Mouse (Mus musculus) olfactory bulb, adult 2 months (tissue): Measurements from ENCODE around the gene Gm9837. TPM values are rescaled to one million over a fixed set of nuclear protein-coding genes. Genes with fewer than 3 reads are reported as not detected.

Experiments
- H3K27ac ChIP-seq: fragments of 200-500 bp; 2 replicates; pipeline ENCODE4 v1.5.1; 2012; ENCODE audit warnings: low read depth, low read length; ENCODE audit not compliant: insufficient read depth
- H3K4me1 ChIP-seq: fragments of 200-500 bp; 2 replicates; pipeline ENCODE4 v1.6.1; 2012; ENCODE audit warnings: low read length; ENCODE audit not compliant: control insufficient read depth, insufficient read depth
- H3K4me3 ChIP-seq: fragments of 200-500 bp; 2 replicates; pipeline ENCODE4 v1.5.1; 2012; ENCODE audit warnings: mild to moderate bottlenecking, low read depth, low read length, moderate library complexity; ENCODE audit not compliant: insufficient read depth
- CTCF ChIP-seq: fragments of 200-500 bp; IDR thresholded peaks from 2 replicates; pipeline ENCODE4 v1.5.1; 2012; ENCODE audit warnings: low read depth, mild to moderate bottlenecking, low read length, moderate library complexity; ENCODE audit not compliant: insufficient read depth
- POLR2A ChIP-seq: fragments of 200-500 bp; IDR thresholded peaks from 2 replicates; pipeline ENCODE4 v1.6.1; 2012; ENCODE audit warnings: mild to moderate bottlenecking, low read depth, low read length, moderate library complexity; ENCODE audit not compliant: insufficient read depth
- WGBS: fragments of 180-500 bp; shearing (Covaris S2); methylation state at CpG from one replicate; pipeline ENCODE4 v1.1.7; 2018; 5-methylcytosine and 5-hydroxymethylcytosine counted together
- polyA plus RNA-seq: library from polyadenylated mRNA; stranded (reverse); fragments of >200 nt; gene quantifications from 2 replicates; pipeline ENCODE4 v1.2.4, GENCODE M21; 2012; ENCODE audit warnings: low replicate concordance; ENCODE audit not compliant: missing spikeins, insufficient read depth, insufficient read length

The Gm9837 gene
- polyA plus RNA-seq, 1 experiment, result not detected

- no peak overlapping the region for H3K27ac ChIP-seq
- H3K4me3 ChIP-seq, result no peak overlapping the region
- H3K4me1 ChIP-seq, result peaks cover 17% of the 10 kb centered on the region
- TF ChIP-seq POLR2A, result no peak
- TF ChIP-seq CTCF, result no peak
- WGBS, result 88% methylated on average over 3 of the region's 3 CpGs
Observed at GRCm38 (mm10) chr11:53460192-53460591, 10.1 kb downstream of the Gm9837 start.

- Histone ChIP-seq H3K27ac (no peak overlapping the region), H3K4me1 (peaks cover 16% of the 10 kb centered on the region), H3K4me3 (no peak overlapping the region)
- TF ChIP-seq CTCF, result no peak
- no peak for TF ChIP-seq POLR2A
- WGBS, result 80% methylated on average over 3 of the region's 3 CpGs
Observed at GRCm38 (mm10) chr11:53458996-53459395, 11.3 kb downstream of the Gm9837 start.

DNA sequence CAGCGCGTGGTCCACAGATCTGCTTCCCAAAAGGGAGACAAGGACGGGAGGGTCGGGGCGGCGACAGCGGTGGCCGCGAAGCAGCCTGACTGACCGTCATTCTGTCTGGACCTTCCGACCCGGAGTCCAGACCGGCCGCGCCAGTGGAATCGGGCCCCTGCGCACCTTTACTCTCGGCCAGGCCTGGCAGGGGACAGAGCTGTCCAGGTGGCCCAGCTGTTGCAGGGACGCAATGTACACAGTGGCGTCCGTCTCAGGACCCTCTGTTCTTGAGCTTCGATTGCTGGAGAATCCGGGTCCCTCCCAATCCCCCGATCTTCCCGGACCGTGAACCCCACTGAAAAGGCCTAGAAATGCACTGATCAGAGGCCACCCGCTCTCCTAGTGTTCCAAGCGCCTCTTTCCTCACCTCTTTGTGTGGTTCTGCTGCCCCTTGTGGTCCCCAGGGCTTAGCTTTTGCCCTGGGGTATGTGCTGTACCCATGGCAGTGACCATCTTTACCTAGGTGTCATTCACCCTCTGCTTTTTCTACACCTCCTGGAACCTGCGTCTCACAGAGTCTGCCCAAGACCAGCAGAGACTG lies 12.8 kb downstream of the Gm9837 start:
- 22% methylated on average over 29 of the region's 29 CpGs for WGBS
- TF ChIP-seq POLR2A (no peak), CTCF (no peak)
- Histone ChIP-seq H3K4me3 (peak overlapping the region; percentile 46), H3K27ac (no peak overlapping the region), H3K4me1 (peaks cover 6% of the 10 kb centered on the region)

DNA sequence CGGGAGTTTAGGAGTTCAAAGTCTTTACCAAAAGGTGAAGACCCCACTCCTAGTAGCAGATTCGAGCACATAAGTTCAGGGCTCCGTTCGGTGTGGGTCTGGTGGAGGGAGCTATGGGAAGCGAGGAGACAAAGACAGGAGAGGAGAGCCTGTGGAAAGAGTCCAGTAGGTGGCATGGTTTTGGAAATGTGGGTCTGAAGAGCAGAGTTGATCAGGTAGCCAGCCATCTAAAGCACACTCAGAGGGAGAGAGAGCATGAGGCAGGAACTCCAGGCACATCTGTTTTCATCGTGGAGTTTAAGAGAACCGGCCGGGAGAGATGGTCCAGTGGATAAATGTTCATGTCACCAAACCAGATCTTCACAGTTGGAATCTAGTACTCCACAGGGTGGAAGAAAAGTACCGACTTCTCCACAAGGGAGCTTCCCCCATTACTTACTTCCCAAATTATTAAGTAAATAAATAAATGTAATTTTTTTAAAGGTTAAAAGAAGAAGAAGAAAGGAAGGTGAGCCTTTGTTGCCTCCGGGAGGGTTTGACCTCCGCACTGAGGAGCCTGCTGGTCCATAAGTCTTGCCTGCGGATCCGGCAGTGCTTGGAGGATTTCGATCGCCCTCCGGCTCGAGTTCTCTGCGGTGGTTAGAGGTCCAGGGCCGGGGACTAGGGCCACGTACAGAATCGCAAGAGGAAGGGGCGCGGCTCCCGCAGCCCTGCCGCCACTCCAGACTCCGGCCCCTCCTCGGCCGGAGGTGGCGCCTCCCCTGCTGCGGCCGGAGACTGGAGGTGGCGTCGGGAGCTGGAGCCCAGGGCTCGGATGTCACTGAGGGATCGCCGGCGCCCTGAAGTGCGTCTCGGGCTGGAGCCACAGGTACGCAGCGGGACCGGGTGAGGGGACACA lies 13.6 kb downstream of the Gm9837 start, which contains the start of the genes Gm10447 and Shroom1:
Gene Gm10447 (minus strand): TSS at position 637 of the 898 bp plus-strand sequence.
Gene Shroom1 (plus strand): TSS at position 732 of the 898 bp plus-strand sequence.
- no peak for TF ChIP-seq CTCF
- Histone ChIP-seq H3K4me1 (peaks cover 6% of the 10 kb centered on the region), H3K27ac (no peak within 1 kb of the TSS), H3K4me3 (peak within 1 kb of the TSS; percentile 46)
- 6% methylated on average over 42 of the region's 42 CpGs for WGBS

GRCm38 (mm10) chr11:53453031-53453430 lies 17.2 kb downstream of the Gm9837 start:
- TF ChIP-seq POLR2A (no peak), CTCF (no peak)
- Histone ChIP-seq H3K4me1 (peaks cover 6% of the 10 kb centered on the region), H3K27ac (no peak overlapping the region), H3K4me3 (no peak overlapping the region)
- WGBS, result 94% methylated on average over 5 of the region's 5 CpGs

- TF ChIP-seq POLR2A, result no peak
- no peak for TF ChIP-seq CTCF
- Histone ChIP-seq H3K4me3 (no peak overlapping the region), H3K27ac (no peak overlapping the region), H3K4me1 (peaks cover 6% of the 10 kb centered on the region)
- WGBS, result 96% methylated on average over 9 of the region's 9 CpGs
Observed at GRCm38 (mm10) chr11:53452396-53452795, 17.9 kb downstream of the Gm9837 start.

DNA sequence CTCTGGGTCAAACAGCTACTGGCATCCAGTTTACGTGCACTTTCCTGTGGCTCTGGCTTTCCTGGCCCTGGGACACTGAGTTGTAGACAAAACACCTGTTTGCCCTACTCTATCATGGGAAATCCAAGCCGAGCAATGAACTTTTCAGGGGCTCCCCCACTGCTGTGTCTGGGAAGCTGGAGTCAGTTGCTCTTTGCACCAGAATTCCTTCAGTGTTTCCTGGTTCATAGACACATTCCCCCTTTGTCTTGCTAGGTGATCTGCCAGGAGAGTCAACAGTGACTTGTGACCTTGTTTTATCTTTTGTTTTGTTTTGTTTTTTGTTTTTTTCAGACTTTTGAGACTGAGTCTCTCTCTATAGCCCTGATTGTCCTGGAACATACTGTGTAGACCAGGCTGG lies 18.9 kb downstream of the Gm9837 start:
- WGBS, result 94% methylated on average over 2 of the region's 2 CpGs
- Histone ChIP-seq H3K4me3 (no peak overlapping the region), H3K27ac (no peak overlapping the region), H3K4me1 (no peaks in the 10 kb centered on the region; the same call in 1 of the 2 replicates)
- TF ChIP-seq POLR2A (no peak), CTCF (no peak)

- Histone ChIP-seq H3K4me3 (no peak overlapping the region), H3K27ac (no peak overlapping the region), H3K4me1 (no peaks in the 10 kb centered on the region; the same call in 1 of the 2 replicates)
- WGBS, result 52% methylated on average over 15 of the region's 15 CpGs
- no peak for TF ChIP-seq POLR2A
- no peak for TF ChIP-seq CTCF
Observed at GRCm38 (mm10) chr11:53450070-53450705, 20.1 kb downstream of the Gm9837 start.

- H3K4me3 ChIP-seq, result no peak overlapping the region
- no peak overlapping the region for H3K27ac ChIP-seq
- TF ChIP-seq CTCF, result no peak
- no peaks in the 10 kb centered on the region; the same call in 1 of the 2 replicates for H3K4me1 ChIP-seq
- WGBS, result 67% methylated on average over 1 of the region's 1 CpGs
Observed at GRCm38 (mm10) chr11:53448529-53448928, 21.8 kb downstream of the Gm9837 start.
